Mouse (Mus musculus): ENCODE results near the gene Hes1. TPM values are rescaled to one million over a fixed set of nuclear protein-coding genes. Genes with fewer than 3 reads are reported as not detected.

The Hes1 gene
- polyA plus RNA-seq, 1 experiment from 2014 or later = 89.1 TPM

GRCm38 (mm10) chr16:30113170-30113569 is 49.0 kb downstream of the Hes1 start:
- Histone ChIP-seq H3K4me1 (ENCODE audit: insufficient read depth, low read depth, low read length) (peaks cover 17% of the 10 kb centered on the region; the same call in 1 of the 2 replicates), H3K9me3 (ENCODE audit: low read length) (no peaks in the 10 kb centered on the region), H3K4me3 (ENCODE audit: low read depth, low read length) (no peak overlapping the region), H3K36me3 (ENCODE audit: insufficient read depth, low read length) (no peaks in the 10 kb centered on the region), H3K4me2 (replicated peaks; ENCODE audit: low read depth, low read length) (no peak overlapping the region), H3K9ac (replicated peaks; ENCODE audit: low read depth) (no peak overlapping the region), H3K27ac (ENCODE audit: low read length) (peak overlapping the region; percentile 58), H3K27me3 (replicated peaks; ENCODE audit: insufficient read depth, low read length) (no peaks in the 10 kb centered on the region)
- DNase-seq (ENCODE audit: low spot score) (peak; percentile 74), ATAC-seq (peak; percentile 76)
- TF ChIP-seq EP300 (IDR thresholded peaks at IDR 0.05) (peak; percentile 71; the same call in 1 of the 2 replicates), CTCF (IDR thresholded peaks at IDR 0.05) (no peak)
- WGBS = 11% methylated on average over 3 of the region's 3 CpGs

- WGBS = 53% methylated on average over 8 of the region's 8 CpGs
- no peaks in the 10 kb centered on the region for H3K36me3 ChIP-seq (ENCODE audit: insufficient read depth, low read length)
- H3K9ac ChIP-seq (replicated peaks; ENCODE audit: low read depth) = no peak overlapping the region
- H3K4me2 ChIP-seq (replicated peaks; ENCODE audit: low read depth, low read length) = no peak overlapping the region
- H3K4me3 ChIP-seq (ENCODE audit: low read depth, low read length) = no peak overlapping the region
- H3K4me1 ChIP-seq (ENCODE audit: insufficient read depth, low read depth, low read length) = peaks cover 17% of the 10 kb centered on the region; the same call in 1 of the 2 replicates
- H3K9me3 ChIP-seq (ENCODE audit: low read length) = no peaks in the 10 kb centered on the region
- H3K27me3 ChIP-seq (replicated peaks; ENCODE audit: insufficient read depth, low read length) = no peaks in the 10 kb centered on the region
- ATAC-seq = peak; percentile 61
- TF ChIP-seq CTCF (IDR thresholded peaks at IDR 0.05) = no peak
- TF ChIP-seq EP300 (IDR thresholded peaks at IDR 0.05) = no peak
- DNase-seq (ENCODE audit: low spot score) = peak; percentile 38
- peak overlapping the region; percentile 58 for H3K27ac ChIP-seq (ENCODE audit: low read length)
Observed at GRCm38 (mm10) chr16:30113800-30114199, 49.6 kb downstream of the Hes1 start.

- no peak for DNase-seq (ENCODE audit: low spot score)
- H3K27ac ChIP-seq (ENCODE audit: low read length) = no peak overlapping the region
- H3K4me3 ChIP-seq (ENCODE audit: low read depth, low read length) = no peak overlapping the region
- 82% methylated on average over 1 of the region's 1 CpGs for whole genome bisulfite sequencing
- H3K4me2 ChIP-seq (replicated peaks; ENCODE audit: low read depth, low read length) = no peak overlapping the region
- no peak overlapping the region for H3K9ac ChIP-seq (replicated peaks; ENCODE audit: low read depth)
- peaks cover 17% of the 10 kb centered on the region; the same call in 1 of the 2 replicates for H3K4me1 ChIP-seq (ENCODE audit: insufficient read depth, low read depth, low read length)
- no peaks in the 10 kb centered on the region for H3K36me3 ChIP-seq (ENCODE audit: insufficient read depth, low read length)
- no peaks in the 10 kb centered on the region for H3K9me3 ChIP-seq (ENCODE audit: low read length)
- no peak for ATAC-seq
- TF ChIP-seq CTCF (IDR thresholded peaks at IDR 0.05) (no peak), EP300 (IDR thresholded peaks at IDR 0.05) (no peak)
- H3K27me3 ChIP-seq (replicated peaks; ENCODE audit: insufficient read depth, low read length) = no peaks in the 10 kb centered on the region
Observed at GRCm38 (mm10) chr16:30114451-30114850, 50.3 kb downstream of the Hes1 start.

Other genes with a start within 250 kb of the Hes1 start
- gene Cpn2, start 203.1 kb downstream of the Hes1 start, polyA plus RNA-seq (2015; fragmentation: Nextera tagmentation; extraction: Ambion mirVana) = 0.06 and 0.10 TPM in 2 replicates
- gene Lrrc15, start 218.9 kb downstream of the Hes1 start, polyA plus RNA-seq (2015; fragmentation: Nextera tagmentation; extraction: Ambion mirVana) = 1.4 and 2.0 TPM in 2 replicates
- gene Gp5, start 246.4 kb downstream of the Hes1 start, polyA plus RNA-seq (2015; fragmentation: Nextera tagmentation; extraction: Ambion mirVana) = 3.5 and 4.4 TPM in 2 replicates